ENCODE assay signal across 8 mouse cellular contexts in the genomic region with DNA sequence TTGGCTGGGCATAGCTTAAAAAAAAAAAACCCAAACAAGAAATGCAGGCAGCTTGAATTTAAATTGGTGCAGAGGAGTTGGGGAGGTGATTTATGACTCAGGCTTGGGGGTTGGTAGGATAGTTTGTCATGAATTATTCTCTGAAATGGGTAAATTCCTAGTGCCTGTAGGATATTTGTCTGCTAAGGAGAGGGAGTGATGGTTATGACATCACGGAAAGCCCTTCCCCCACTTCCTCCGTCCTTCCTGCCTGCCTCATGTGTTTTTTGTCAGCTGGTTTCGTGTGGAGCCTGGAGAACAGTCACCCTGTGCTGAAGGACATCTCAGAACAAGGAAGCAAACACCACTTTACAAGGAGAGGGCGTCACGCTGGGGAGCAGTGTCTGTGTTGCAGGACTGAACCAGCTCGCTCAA. TPM values are rescaled to one million over a fixed set of nuclear protein-coding genes. Genes with fewer than 3 reads are reported as not detected.
DNase-seq lines count a peak whose midpoint lies in the region; ATAC-seq and TF ChIP-seq lines count a peak whose summit lies in the region.

No protein-coding gene starts in this region.

- H3K9me3 ChIP-seq in embryonic facial prominence, embryonic 12.5 days = no peaks in the 10 kb centered on the region
- H3K9me3 ChIP-seq in hindbrain, embryonic 10.5 days = no peaks in the 10 kb centered on the region
- no peaks in the 10 kb centered on the region for H3K9me3 ChIP-seq in lung, embryonic 14.5 days (ENCODE audit: low read depth, low read length)

- H3K4me2 ChIP-seq in embryonic facial prominence, embryonic 12.5 days (replicated peaks) = no peak overlapping the region
- peak overlapping the region; percentile 4; the same call in 1 of the 2 replicates for H3K4me2 ChIP-seq in lung, embryonic 14.5 days

- ATAC-seq in embryonic facial prominence, embryonic 12.5 days (ENCODE audit: insufficient number of reproducible peaks, insufficient read depth, low FRiP score, low TSS enrichment) = peak; percentile 52; the same call in 1 of the 2 replicates
- ATAC-seq in lung, embryonic 14.5 days (ENCODE audit: insufficient read depth) = peak; percentile 60

- DNase-seq in 416B (ENCODE audit: low read depth) (peak; percentile 86), NIH3T3 (ENCODE audit: low read depth) (peak; percentile 69)
- peak; percentile 35 for DNase-seq in hindbrain, embryonic 10.5 days (ENCODE audit: low spot score)
- peak; percentile 46 to 65 for DNase-seq in layer of hippocampus, adult 2 months (ENCODE audit: low spot score in 2 of 2)
- peak; percentile 71 for DNase-seq in lung, embryonic 14.5 days
- peak; percentile 61 for DNase-seq in right cerebral cortex, postnatal 25 days
- no peak for DNase-seq in cerebellum, adult 8-10 months

- TF ChIP-seq CTCF in layer of hippocampus, adult 2 months (conservative IDR thresholded peaks at IDR 0.05) = no peak
- no peak for TF ChIP-seq CTCF in lung, embryonic 14.5 days (IDR thresholded peaks at IDR 0.05; ENCODE audit: low read depth)

- H3K27me3 ChIP-seq in embryonic facial prominence, embryonic 12.5 days = no peaks in the 10 kb centered on the region
- H3K27me3 ChIP-seq in hindbrain, embryonic 10.5 days (ENCODE audit: insufficient read depth, poor library complexity, severe bottlenecking) = no peaks in the 10 kb centered on the region
- no peaks in the 10 kb centered on the region for H3K27me3 ChIP-seq in lung, embryonic 14.5 days (ENCODE audit: insufficient read depth, low read length)

- peaks cover 47% of the 10 kb centered on the region for H3K4me1 ChIP-seq in embryonic facial prominence, embryonic 12.5 days
- peaks cover 56% of the 10 kb centered on the region for H3K4me1 ChIP-seq in hindbrain, embryonic 10.5 days (replicated peaks)
- H3K4me1 ChIP-seq in lung, embryonic 14.5 days (ENCODE audit: insufficient read depth) = peaks cover 41% of the 10 kb centered on the region

- no peak overlapping the region for H3K4me3 ChIP-seq in embryonic facial prominence, embryonic 12.5 days
- no peak overlapping the region for H3K4me3 ChIP-seq in hindbrain, embryonic 10.5 days
- no peak overlapping the region for H3K4me3 ChIP-seq in layer of hippocampus, adult 2 months
- H3K4me3 ChIP-seq in lung, embryonic 14.5 days (ENCODE audit: low read depth, low read length) = no peak overlapping the region

- no peaks in the 10 kb centered on the region for H3K36me3 ChIP-seq in embryonic facial prominence, embryonic 12.5 days
- H3K36me3 ChIP-seq in hindbrain, embryonic 10.5 days = no peaks in the 10 kb centered on the region
- H3K36me3 ChIP-seq in lung, embryonic 14.5 days (ENCODE audit: insufficient read depth) = no peaks in the 10 kb centered on the region

- 28% methylated on average over 6 of the region's 6 CpGs for WGBS in embryonic facial prominence, embryonic 12.5 days
- 46% methylated on average over 6 of the region's 6 CpGs for WGBS in hindbrain, embryonic 10.5 days
- WGBS in lung, embryonic 14.5 days = 13% methylated on average over 6 of the region's 6 CpGs

- H3K27ac ChIP-seq in embryonic facial prominence, embryonic 12.5 days = no peak overlapping the region
- 0 out of 2 replicates have a peak overlapping the region, but pooled peaks have one; percentile 25 for H3K27ac ChIP-seq in hindbrain, embryonic 10.5 days
- H3K27ac ChIP-seq in layer of hippocampus, adult 2 months = peak overlapping the region; percentile 71
- H3K27ac ChIP-seq in lung, embryonic 14.5 days (ENCODE audit: low read depth) = peak overlapping the region; percentile 36; the same call in 1 of the 2 replicates

- no peak overlapping the region for H3K9ac ChIP-seq in embryonic facial prominence, embryonic 12.5 days
- H3K9ac ChIP-seq in lung, embryonic 14.5 days = no peak overlapping the region

RNA-seq across cellular contexts. Expression of gene Dyrk1a, which starts 31.7 kb away (rescaled TPM):
- polyA plus RNA-seq in embryonic facial prominence, embryonic 12.5 days (2016; fragmentation: Nextera tagmentation; extraction: Ambion mirVana) = 9.0 and 10.3 TPM in 2 replicates
- polyA plus RNA-seq in hindbrain, embryonic 10.5 days (2016; fragmentation: Nextera tagmentation; extraction: Ambion mirVana) = 7.8 and 9.5 TPM in 2 replicates
- total RNA-seq in layer of hippocampus, adult 2 months (2021) = 10 to 100 TPM; 95.0 to 98.9 TPM
- polyA plus RNA-seq in lung, embryonic 14.5 days (2014; fragmentation: Nextera tagmentation; extraction: Ambion mirVana) = 11.2 and 11.8 TPM in 2 replicates
